Mouse (Mus musculus) limb, embryonic 13.5 days (tissue): ENCODE measurements around the gene Igsf21. TPM values are rescaled to one million over a fixed set of nuclear protein-coding genes. Genes with fewer than 3 reads are reported as not detected.
A peak's percentile ranks its signal among the peaks of the same experiment; 100 is the strongest.

Experiments used
- ATAC-seq: fragments of 200-750 bp; cut with Nextera tagmentation; 2 replicates; pipeline ENCODE4 v1.8.0; 2017; ENCODE audit warnings: low read depth, moderate number of reproducible peaks, moderate TSS enrichment; ENCODE audit not compliant: low FRiP score
- H3K27ac ChIP-seq: fragments of 300-500 bp; sonication (generic); 2 replicates; pipeline ENCODE4 v1.5.1; 2015; ENCODE audit warnings: inconsistent platforms, mild to moderate bottlenecking, moderate library complexity
- H3K27me3 ChIP-seq: fragments of 300-500 bp; sonication (generic); 2 replicates; pipeline ENCODE4 v1.6.1; 2015; ENCODE audit warnings: mild to moderate bottlenecking, inconsistent platforms
- H3K36me3 ChIP-seq: fragments of 300-500 bp; sonication (generic); 2 replicates; pipeline ENCODE4 v1.6.1; 2015; ENCODE audit warnings: inconsistent platforms, mild to moderate bottlenecking, moderate library complexity
- H3K4me1 ChIP-seq: fragments of 300-500 bp; sonication (generic); 2 replicates; pipeline ENCODE4 v1.6.1; 2015; ENCODE audit warnings: inconsistent platforms
- H3K4me2 ChIP-seq: fragments of 300-500 bp; sonication (generic); replicated peaks from 2 replicates; pipeline ENCODE4 v1.6.1; 2015; ENCODE audit warnings: inconsistent platforms, mild to moderate bottlenecking, moderate library complexity
- H3K4me3 ChIP-seq: fragments of 300-500 bp; sonication (generic); 2 replicates; pipeline ENCODE4 v1.5.1; 2015; ENCODE audit warnings: moderate library complexity, mild to moderate bottlenecking, inconsistent platforms
- H3K9ac ChIP-seq: fragments of 300-500 bp; sonication (generic); 2 replicates; pipeline ENCODE4 v1.6.1; 2015; ENCODE audit warnings: mild to moderate bottlenecking, inconsistent platforms
- H3K9me3 ChIP-seq: fragments of 300-500 bp; sonication (generic); 2 replicates; pipeline ENCODE4 v1.6.1; 2016; ENCODE audit warnings: inconsistent platforms
- WGBS: fragments of 180-500 bp; shearing (Covaris S2); methylation state at CpG from one replicate; pipeline ENCODE4 v1.1.7; 2015; 5-methylcytosine and 5-hydroxymethylcytosine counted together
- polyA plus RNA-seq: library from polyadenylated mRNA; unstranded; fragments of >200 nt; fragmentation: Nextera tagmentation; extraction: Ambion mirVana; gene quantifications from 2 replicates; pipeline ENCODE4 v1.2.1, GENCODE M21; 2015

The Igsf21 gene
- polyA plus RNA-seq: 0.32 and 0.37 TPM in 2 replicates

GRCm38 (mm10) chr4:140246180-140247005, at the start of gene Igsf21:
TSS of gene Igsf21 (minus strand) at chr4:140246784.
- Histone ChIP-seq H3K4me1 (peaks cover 15% of the 10 kb centered on the region), H3K4me3 (peak within 1 kb of the TSS; percentile 37), H3K27me3 (peaks cover 96% of the 10 kb centered on the region), H3K27ac (no peak within 1 kb of the TSS), H3K9me3 (no peaks in the 10 kb centered on the region), H3K36me3 (no peaks in the 10 kb centered on the region), H3K9ac (no peak within 1 kb of the TSS), H3K4me2 (peak within 1 kb of the TSS; percentile 61)
- WGBS: under 1% methylated on average over 78 of the region's 90 CpGs
- ATAC-seq: 0 out of 2 replicates have a peak, but pooled peaks have one; percentile 40

- WGBS: 77% methylated on average over 5 of the region's 5 CpGs
- Histone ChIP-seq H3K27ac (no peak overlapping the region), H3K27me3 (no peaks in the 10 kb centered on the region), H3K9ac (no peak overlapping the region), H3K4me1 (no peaks in the 10 kb centered on the region), H3K4me2 (no peak overlapping the region), H3K36me3 (no peaks in the 10 kb centered on the region), H3K4me3 (no peak overlapping the region), H3K9me3 (peaks cover 4% of the 10 kb centered on the region; the same call in 1 of the 2 replicates)
- no peak for ATAC-seq
Measured at GRCm38 (mm10) chr4:140285726-140286316, 39.2 kb upstream of the Igsf21 start.

- 0 out of 2 replicates have a peak, but pooled peaks have one; percentile 44 for ATAC-seq
- peaks cover 10% of the 10 kb centered on the region; the same call in 1 of the 2 replicates for H3K9me3 ChIP-seq
- WGBS: 3% methylated on average over 2 of the region's 2 CpGs
Measured at GRCm38 (mm10) chr4:140283398-140283797, 36.8 kb upstream of the Igsf21 start.

GRCm38 (mm10) chr4:140278269-140278668, 31.7 kb upstream of the Igsf21 start:
- H3K27ac ChIP-seq: no peak overlapping the region
- peaks cover 25% of the 10 kb centered on the region for H3K9me3 ChIP-seq
- no peak overlapping the region for H3K4me2 ChIP-seq
- H3K36me3 ChIP-seq: no peaks in the 10 kb centered on the region
- 94% methylated on average over 2 of the region's 2 CpGs for WGBS
- no peaks in the 10 kb centered on the region for H3K4me1 ChIP-seq
- no peaks in the 10 kb centered on the region for H3K27me3 ChIP-seq
- no peak for ATAC-seq
- no peak overlapping the region for H3K4me3 ChIP-seq
- H3K9ac ChIP-seq: no peak overlapping the region

More at GRCm38 (mm10) chr4:140283398-140283797, 36.8 kb upstream of the Igsf21 start:
- H3K27ac ChIP-seq: no peak overlapping the region
- H3K9ac ChIP-seq: no peak overlapping the region
- H3K4me1 ChIP-seq: no peaks in the 10 kb centered on the region
- no peaks in the 10 kb centered on the region for H3K27me3 ChIP-seq
- H3K4me3 ChIP-seq: no peak overlapping the region
- no peaks in the 10 kb centered on the region for H3K36me3 ChIP-seq
- H3K4me2 ChIP-seq: no peak overlapping the region

GRCm38 (mm10) chr4:140271913-140272312, 25.3 kb upstream of the Igsf21 start:
- Histone ChIP-seq H3K27ac (no peak overlapping the region), H3K4me3 (no peak overlapping the region), H3K4me1 (no peaks in the 10 kb centered on the region), H3K9me3 (peaks cover 6% of the 10 kb centered on the region), H3K27me3 (no peaks in the 10 kb centered on the region), H3K9ac (no peak overlapping the region), H3K4me2 (no peak overlapping the region), H3K36me3 (no peaks in the 10 kb centered on the region)
- no peak for ATAC-seq
- 88% methylated on average over 5 of the region's 5 CpGs for WGBS

- no peak overlapping the region for H3K27ac ChIP-seq
- no peak for ATAC-seq
- WGBS: 72% methylated on average over 7 of the region's 7 CpGs
- no peaks in the 10 kb centered on the region for H3K4me1 ChIP-seq
- H3K9ac ChIP-seq: no peak overlapping the region
- no peak overlapping the region for H3K4me2 ChIP-seq
- no peak overlapping the region for H3K4me3 ChIP-seq
- H3K36me3 ChIP-seq: no peaks in the 10 kb centered on the region
- H3K9me3 ChIP-seq: no peaks in the 10 kb centered on the region; the same call in 1 of the 2 replicates
- H3K27me3 ChIP-seq: no peaks in the 10 kb centered on the region
Measured at GRCm38 (mm10) chr4:140270451-140270850, 23.9 kb upstream of the Igsf21 start.

- no peak for ATAC-seq
- H3K4me1 ChIP-seq: no peaks in the 10 kb centered on the region
- 79% methylated on average over 15 of the region's 15 CpGs for WGBS
- H3K36me3 ChIP-seq: no peaks in the 10 kb centered on the region
- H3K27ac ChIP-seq: no peak overlapping the region
- H3K4me2 ChIP-seq: no peak overlapping the region
- no peak overlapping the region for H3K4me3 ChIP-seq
- H3K27me3 ChIP-seq: no peaks in the 10 kb centered on the region
- no peak overlapping the region for H3K9ac ChIP-seq
- no peaks in the 10 kb centered on the region for H3K9me3 ChIP-seq
Measured at GRCm38 (mm10) chr4:140269184-140269840, 22.7 kb upstream of the Igsf21 start.

- H3K9ac ChIP-seq: no peak overlapping the region
- H3K36me3 ChIP-seq: no peaks in the 10 kb centered on the region
- no peak overlapping the region for H3K4me3 ChIP-seq
- no peak for ATAC-seq
- no peak overlapping the region for H3K4me2 ChIP-seq
- no peak overlapping the region for H3K27ac ChIP-seq
- no peaks in the 10 kb centered on the region for H3K27me3 ChIP-seq
- H3K4me1 ChIP-seq: no peaks in the 10 kb centered on the region
- H3K9me3 ChIP-seq: no peaks in the 10 kb centered on the region
- 77% methylated on average over 9 of the region's 9 CpGs for WGBS
Measured at GRCm38 (mm10) chr4:140267835-140268234, 21.3 kb upstream of the Igsf21 start.

- no peak overlapping the region for H3K4me2 ChIP-seq
- no peaks in the 10 kb centered on the region for H3K27me3 ChIP-seq
- WGBS: 69% methylated on average over 5 of the region's 5 CpGs
- H3K4me3 ChIP-seq: no peak overlapping the region
- H3K27ac ChIP-seq: no peak overlapping the region
- no peaks in the 10 kb centered on the region for H3K4me1 ChIP-seq
- ATAC-seq: no peak
- H3K9ac ChIP-seq: no peak overlapping the region
- H3K9me3 ChIP-seq: no peaks in the 10 kb centered on the region
- no peaks in the 10 kb centered on the region for H3K36me3 ChIP-seq
Measured at GRCm38 (mm10) chr4:140267086-140267485, 20.5 kb upstream of the Igsf21 start.

GRCm38 (mm10) chr4:140258968-140259367, 12.4 kb upstream of the Igsf21 start:
- 13% methylated on average over 6 of the region's 6 CpGs for WGBS

GRCm38 (mm10) chr4:140252369-140252768, 5.8 kb upstream of the Igsf21 start:
- WGBS: 13% methylated on average over 7 of the region's 7 CpGs
- ATAC-seq: no peak
- no peaks in the 10 kb centered on the region for H3K36me3 ChIP-seq
- no peak overlapping the region for H3K27ac ChIP-seq
- H3K27me3 ChIP-seq: peaks cover 49% of the 10 kb centered on the region
- no peaks in the 10 kb centered on the region for H3K9me3 ChIP-seq
- no peak overlapping the region for H3K4me2 ChIP-seq
- no peak overlapping the region for H3K4me3 ChIP-seq
- no peaks in the 10 kb centered on the region for H3K4me1 ChIP-seq
- no peak overlapping the region for H3K9ac ChIP-seq

More at GRCm38 (mm10) chr4:140258968-140259367, 12.4 kb upstream of the Igsf21 start:
- no peaks in the 10 kb centered on the region for H3K9me3 ChIP-seq
- 0 out of 2 replicates have a peak, but pooled peaks cover 3% of the 10 kb centered on the region for H3K27me3 ChIP-seq
- no peak overlapping the region for H3K4me2 ChIP-seq
- no peaks in the 10 kb centered on the region for H3K36me3 ChIP-seq
- no peaks in the 10 kb centered on the region for H3K4me1 ChIP-seq
- H3K4me3 ChIP-seq: no peak overlapping the region
- H3K9ac ChIP-seq: no peak overlapping the region
- ATAC-seq: peak; percentile 92
- no peak overlapping the region for H3K27ac ChIP-seq
